Mouse (Mus musculus) testis, adult 2 months (tissue): ENCODE results near the gene Gmip.

ENCODE experiments used
- CTCF ChIP-seq: fragments of 200-500 bp; IDR thresholded peaks from 2 replicates; pipeline ENCODE4 v1.5.1; 2012; ENCODE audit warnings: low read depth, mild to moderate bottlenecking, inconsistent platforms, low read length, moderate library complexity; ENCODE audit not compliant: control insufficient read depth, insufficient read depth, insufficient replicate concordance
- POLR2A ChIP-seq: fragments of 200-500 bp; IDR thresholded peaks from 2 replicates; pipeline ENCODE4 v1.6.1; 2012; ENCODE audit warnings: low read depth, mild to moderate bottlenecking, inconsistent platforms, low read length, moderate library complexity; ENCODE audit not compliant: control insufficient read depth

DNA sequence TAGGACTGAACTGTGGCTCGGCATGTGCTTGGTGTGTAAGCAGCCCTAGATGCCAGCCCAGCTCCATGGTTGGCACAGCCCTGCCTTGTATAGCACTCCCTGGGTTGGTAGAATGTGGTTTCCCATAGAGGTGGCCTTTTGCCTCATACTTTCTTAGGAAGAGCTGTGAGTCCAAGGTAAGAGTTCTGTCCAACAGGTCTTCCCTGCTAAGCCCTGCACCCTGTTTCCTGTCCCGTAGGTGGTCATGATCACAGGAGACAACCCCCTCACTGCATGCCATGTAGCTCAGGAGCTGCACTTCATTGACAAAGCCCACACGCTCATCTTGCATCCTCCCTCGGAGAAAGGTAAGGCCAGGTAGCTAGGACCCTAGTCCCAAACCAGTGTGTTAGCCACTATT, 6.7 kb upstream of the Gmip start:
- TF ChIP-seq POLR2A (no peak), CTCF (no peak)
